Mouse (Mus musculus): ENCODE data around the gene Adam11.

- TF ChIP-seq CTCF (IDR thresholded peaks at IDR 0.05; ENCODE audit: low read depth, low read length) (no peak), POLR2A (IDR thresholded peaks at IDR 0.05; ENCODE audit: borderline replicate concordance, low read depth, low read length) (no peak)
These were observed 29.9 kb upstream of the Adam11 start for GRCm38 (mm10) chr11:102731366-102731765.
